Mouse (Mus musculus): Measurements from ENCODE around the gene Specc1.

GRCm38 (mm10) chr11:62023494-62024233, 67.1 kb downstream of the Specc1 start:
- TF ChIP-seq HCFC1 (IDR thresholded peaks at IDR 0.05; ENCODE audit: borderline replicate concordance, insufficient read depth, low read length) (no peak), ZNF384 (IDR thresholded peaks at IDR 0.05; ENCODE audit: low read depth, low read length) (no peak), ZC3H11A (IDR thresholded peaks at IDR 0.05; ENCODE audit: borderline replicate concordance, low read depth, low read length) (no peak), CHD2 (IDR thresholded peaks at IDR 0.05; ENCODE audit: low read depth, low read length) (no peak)
